Mouse (Mus musculus): Measurements from ENCODE around the gene Tbx3. TPM values are rescaled to one million over a fixed set of nuclear protein-coding genes. Genes with fewer than 3 reads are reported as not detected.

Tbx3 gene
- polyA plus RNA-seq, 1 experiment from 2014 or later: 30.6 TPM

DNA sequence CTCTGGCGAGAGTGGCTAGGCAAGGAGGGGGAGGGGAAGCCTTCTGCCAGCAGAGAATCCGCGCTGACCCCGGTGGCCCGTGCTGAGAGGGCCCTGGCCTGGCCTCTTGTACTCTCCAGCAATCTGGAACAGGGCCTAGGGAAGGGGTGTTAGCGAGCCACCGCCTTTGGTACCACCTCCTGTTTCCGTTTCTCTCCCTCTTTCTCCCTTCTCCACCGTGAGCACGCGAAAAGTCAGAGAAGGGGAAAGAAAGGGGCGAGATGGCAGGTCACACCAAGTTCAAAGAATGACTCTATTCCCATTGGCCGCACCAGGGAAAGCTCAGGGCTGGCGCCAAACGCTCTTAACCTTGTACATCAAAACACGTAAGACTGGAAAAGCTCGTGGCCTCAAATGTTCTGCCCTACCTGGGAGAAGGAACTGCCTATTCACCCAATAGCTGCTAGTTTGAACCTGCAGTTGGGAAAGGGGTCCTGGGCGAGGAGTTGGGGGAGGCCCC is 1.5 kb upstream of the Tbx3 start:
- peaks cover 4% of the 10 kb centered on the region; the same call in 1 of the 2 replicates for H3K4me1 ChIP-seq (replicated peaks; ENCODE audit: control insufficient read depth, insufficient read depth, low read length)
- H3K36me3 ChIP-seq (ENCODE audit: control insufficient read depth, insufficient read depth): no peaks in the 10 kb centered on the region; the same call in 1 of the 2 replicates
- peak overlapping the region; percentile 84 for H3K4me2 ChIP-seq (replicated peaks; ENCODE audit: low read depth)
- TF ChIP-seq CTCF (IDR thresholded peaks at IDR 0.05; ENCODE audit: low read depth): no peak
- peaks cover 32% of the 10 kb centered on the region for H3K27me3 ChIP-seq (replicated peaks; ENCODE audit: control insufficient read depth, insufficient read depth, low read length)
- no peak for ATAC-seq
- H3K27ac ChIP-seq (ENCODE audit: low read depth, low read length): peak overlapping the region; percentile 96; the same call in 1 of the 2 replicates
- WGBS: 50% methylated on average over 18 of the region's 18 CpGs
- no peaks in the 10 kb centered on the region for H3K9me3 ChIP-seq (ENCODE audit: control insufficient read depth)
- peak overlapping the region; percentile 72 for H3K4me3 ChIP-seq (ENCODE audit: low read depth, low read length)
- peak overlapping the region; percentile 63; the same call in 1 of the 2 replicates for H3K9ac ChIP-seq (ENCODE audit: low read depth, low read length)

- Histone ChIP-seq H3K27ac (ENCODE audit: low read depth, low read length) (peak overlapping the region; percentile 96), H3K4me1 (replicated peaks; ENCODE audit: control insufficient read depth, insufficient read depth, low read length) (peaks cover 4% of the 10 kb centered on the region; the same call in 1 of the 2 replicates), H3K4me2 (replicated peaks; ENCODE audit: low read depth) (peak overlapping the region; percentile 84), H3K36me3 (ENCODE audit: control insufficient read depth, insufficient read depth) (no peaks in the 10 kb centered on the region; the same call in 1 of the 2 replicates), H3K9me3 (ENCODE audit: control insufficient read depth) (no peaks in the 10 kb centered on the region), H3K4me3 (ENCODE audit: low read depth, low read length) (peak overlapping the region; percentile 72), H3K9ac (ENCODE audit: low read depth, low read length) (peak overlapping the region; percentile 63), H3K27me3 (replicated peaks; ENCODE audit: control insufficient read depth, insufficient read depth, low read length) (peaks cover 23% of the 10 kb centered on the region; the same call in 1 of the 2 replicates)
- whole genome bisulfite sequencing: 1% methylated on average over 61 of the region's 61 CpGs
- no peak for ATAC-seq
- TF ChIP-seq CTCF (IDR thresholded peaks at IDR 0.05; ENCODE audit: low read depth): no peak
These were observed 516 bp upstream of the Tbx3 start for GRCm38 (mm10) chr5:119669741-119670565.

- Histone ChIP-seq H3K27ac (ENCODE audit: low read depth, low read length) (peak overlapping the region; percentile 96), H3K36me3 (ENCODE audit: control insufficient read depth, insufficient read depth) (no peaks in the 10 kb centered on the region; the same call in 1 of the 2 replicates), H3K4me3 (ENCODE audit: low read depth, low read length) (peak overlapping the region; percentile 72), H3K4me1 (replicated peaks; ENCODE audit: control insufficient read depth, insufficient read depth, low read length) (peaks cover 4% of the 10 kb centered on the region; the same call in 1 of the 2 replicates), H3K9ac (ENCODE audit: low read depth, low read length) (peak overlapping the region; percentile 93), H3K9me3 (ENCODE audit: control insufficient read depth) (no peaks in the 10 kb centered on the region), H3K4me2 (replicated peaks; ENCODE audit: low read depth) (peak overlapping the region; percentile 84), H3K27me3 (replicated peaks; ENCODE audit: control insufficient read depth, insufficient read depth, low read length) (peaks cover 17% of the 10 kb centered on the region; the same call in 1 of the 2 replicates)
- no peak for TF ChIP-seq CTCF (IDR thresholded peaks at IDR 0.05; ENCODE audit: low read depth)
- WGBS: under 1% methylated on average over 40 of the region's 40 CpGs
- ATAC-seq: no peak
These were observed 794 bp downstream of the Tbx3 start for GRCm38 (mm10) chr5:119671124-119671801.

- H3K4me3 ChIP-seq (ENCODE audit: low read depth, low read length): peak overlapping the region; percentile 72
- under 1% methylated on average over 23 of the region's 23 CpGs for WGBS
- H3K4me1 ChIP-seq (replicated peaks; ENCODE audit: control insufficient read depth, insufficient read depth, low read length): peaks cover 4% of the 10 kb centered on the region; the same call in 1 of the 2 replicates
- H3K9ac ChIP-seq (ENCODE audit: low read depth, low read length): peak overlapping the region; percentile 93
- H3K4me2 ChIP-seq (replicated peaks; ENCODE audit: low read depth): peak overlapping the region; percentile 84
- H3K9me3 ChIP-seq (ENCODE audit: control insufficient read depth): no peaks in the 10 kb centered on the region
- no peak for ATAC-seq
- peak overlapping the region; percentile 96 for H3K27ac ChIP-seq (ENCODE audit: low read depth, low read length)
- H3K36me3 ChIP-seq (ENCODE audit: control insufficient read depth, insufficient read depth): no peaks in the 10 kb centered on the region; the same call in 1 of the 2 replicates
- peak; percentile 21; the same call in 1 of the 2 replicates for TF ChIP-seq CTCF (IDR thresholded peaks at IDR 0.05; ENCODE audit: low read depth)
- peaks cover 11% of the 10 kb centered on the region; the same call in 1 of the 2 replicates for H3K27me3 ChIP-seq (replicated peaks; ENCODE audit: control insufficient read depth, insufficient read depth, low read length)
These were observed 1.5 kb downstream of the Tbx3 start for GRCm38 (mm10) chr5:119671965-119672347.

GRCm38 (mm10) chr5:119672348-119672983 is 2.0 kb downstream of the Tbx3 start:
- H3K27me3 ChIP-seq (replicated peaks; ENCODE audit: control insufficient read depth, insufficient read depth, low read length): peaks cover 7% of the 10 kb centered on the region; the same call in 1 of the 2 replicates
- WGBS: 2% methylated on average over 19 of the region's 19 CpGs

More at GRCm38 (mm10) chr5:119672348-119672983, 2.0 kb downstream of the Tbx3 start:
- Histone ChIP-seq H3K4me3 (ENCODE audit: low read depth, low read length) (peak overlapping the region; percentile 72), H3K4me2 (replicated peaks; ENCODE audit: low read depth) (peak overlapping the region; percentile 84), H3K27ac (ENCODE audit: low read depth, low read length) (peak overlapping the region; percentile 96), H3K36me3 (ENCODE audit: control insufficient read depth, insufficient read depth) (no peaks in the 10 kb centered on the region; the same call in 1 of the 2 replicates), H3K9ac (ENCODE audit: low read depth, low read length) (peak overlapping the region; percentile 93), H3K9me3 (ENCODE audit: control insufficient read depth) (no peaks in the 10 kb centered on the region), H3K4me1 (replicated peaks; ENCODE audit: control insufficient read depth, insufficient read depth, low read length) (peaks cover 4% of the 10 kb centered on the region; the same call in 1 of the 2 replicates)
- no peak for TF ChIP-seq CTCF (IDR thresholded peaks at IDR 0.05; ENCODE audit: low read depth)
- ATAC-seq: no peak
